Mouse (Mus musculus) cerebral cortex, adult 2 months (tissue): ENCODE data around the gene Copz1.

Source experiments
- WGBS: fragments of 180-500 bp; shearing (Covaris S2); methylation state at CpG from one replicate; pipeline ENCODE4 v1.1.7; 2018; 5-methylcytosine and 5-hydroxymethylcytosine counted together

The Copz1 gene

DNA sequence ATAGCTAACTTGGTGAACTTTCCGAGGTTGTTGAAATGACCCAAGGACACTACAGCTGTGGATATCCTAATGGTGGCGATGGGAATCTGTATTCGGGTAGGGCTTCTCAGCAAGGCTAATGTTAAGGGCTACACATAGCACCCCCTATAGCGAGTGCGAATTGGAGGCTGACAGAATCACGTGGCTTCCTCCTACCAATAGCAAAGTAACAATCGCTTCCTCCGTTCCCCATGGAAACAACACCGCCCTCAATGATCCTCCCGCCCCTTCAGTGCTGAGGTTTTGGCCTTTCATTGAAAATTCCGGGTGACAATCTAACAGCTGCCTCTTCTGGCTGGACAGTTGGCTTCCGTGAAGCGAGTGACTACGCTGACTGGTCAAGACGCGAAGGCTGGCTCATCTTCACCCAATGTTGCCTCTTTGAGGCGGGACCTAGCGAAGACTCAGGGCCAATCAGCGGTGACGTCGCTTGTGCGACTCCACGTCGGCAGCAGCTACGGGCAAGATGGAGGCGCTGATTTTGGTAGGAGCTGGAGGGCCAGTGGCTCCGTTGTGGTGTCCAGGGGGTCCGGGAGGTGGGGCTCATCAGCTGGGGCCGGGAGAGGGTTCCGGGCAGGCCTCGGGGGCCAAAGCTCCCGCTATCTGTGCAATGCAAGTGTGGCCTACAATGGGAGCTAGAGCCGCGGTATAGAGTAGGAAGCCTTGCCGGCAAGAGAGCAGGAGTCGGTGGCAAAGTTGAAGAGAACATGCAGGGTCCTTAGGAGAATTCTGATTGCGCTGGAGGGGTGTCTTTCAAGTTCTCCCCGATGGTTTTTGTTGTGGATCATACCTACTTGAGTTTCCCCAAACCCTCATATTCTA, at the start of gene Copz1:
Gene Copz1 (plus strand): TSS at position 296 of the 861 bp plus-strand sequence.
- under 1% methylated on average over 38 of the region's 38 CpGs for WGBS

DNA sequence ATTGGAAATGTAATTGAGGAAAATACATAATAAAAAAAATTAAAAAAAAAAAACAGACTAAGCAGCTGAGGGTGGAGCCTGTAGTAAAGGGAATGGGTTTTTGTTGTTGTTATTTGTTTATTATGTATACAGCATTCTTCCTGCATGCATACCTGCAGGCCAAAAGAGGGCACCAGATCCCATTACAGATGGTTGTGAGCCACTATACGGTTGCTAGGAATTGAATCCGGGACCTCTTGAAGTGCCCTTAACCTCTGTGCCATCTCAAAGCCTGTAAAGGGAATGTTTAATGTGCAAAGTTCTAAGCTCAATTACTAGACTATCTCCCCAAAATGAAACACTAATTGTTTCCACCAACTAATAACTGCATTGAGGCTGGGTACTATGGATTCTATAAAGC, 48.4 kb upstream of the Copz1 start:
- 86% methylated on average over 2 of the region's 2 CpGs for WGBS

DNA sequence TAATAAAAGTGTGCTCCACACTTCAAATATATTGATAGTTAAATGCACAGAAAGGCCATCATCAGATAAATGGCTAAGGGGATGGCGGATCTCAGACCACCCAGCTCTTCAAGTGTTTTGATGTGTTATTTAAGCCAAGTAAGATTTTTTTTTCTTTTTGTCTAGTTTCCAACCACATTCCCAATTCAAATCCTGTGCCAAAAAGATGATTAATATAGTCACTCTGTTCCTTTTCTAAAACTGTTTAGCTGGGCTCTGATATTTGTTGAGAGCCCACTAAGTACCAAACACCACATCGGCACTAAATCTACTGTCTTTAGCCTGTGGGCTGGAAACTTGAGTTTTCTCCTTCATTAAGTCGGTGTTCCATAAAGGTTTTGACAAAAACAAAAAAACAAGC, 45.5 kb upstream of the Copz1 start:
- WGBS: 61% methylated on average over 3 of the region's 3 CpGs

DNA sequence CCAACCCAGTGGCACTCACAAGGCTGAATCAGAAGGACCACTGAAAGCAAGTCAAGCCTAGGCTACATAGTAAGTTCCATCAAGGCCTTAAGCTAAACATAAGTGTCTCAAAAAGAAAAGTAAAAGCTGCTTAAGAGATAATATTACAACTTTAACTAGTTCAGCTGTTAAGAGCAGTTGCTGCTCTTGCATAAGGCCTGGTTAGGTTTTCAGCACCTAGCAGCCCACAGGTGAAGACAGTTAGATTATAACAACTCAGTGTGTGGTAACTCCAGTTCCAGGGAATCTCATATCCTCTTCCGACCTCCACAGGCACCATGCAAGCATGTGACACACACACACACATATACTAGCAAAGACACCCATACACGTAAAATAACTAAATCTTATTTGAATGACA, 44.9 kb upstream of the Copz1 start:
- WGBS: 85% methylated on average over 2 of the region's 2 CpGs

DNA sequence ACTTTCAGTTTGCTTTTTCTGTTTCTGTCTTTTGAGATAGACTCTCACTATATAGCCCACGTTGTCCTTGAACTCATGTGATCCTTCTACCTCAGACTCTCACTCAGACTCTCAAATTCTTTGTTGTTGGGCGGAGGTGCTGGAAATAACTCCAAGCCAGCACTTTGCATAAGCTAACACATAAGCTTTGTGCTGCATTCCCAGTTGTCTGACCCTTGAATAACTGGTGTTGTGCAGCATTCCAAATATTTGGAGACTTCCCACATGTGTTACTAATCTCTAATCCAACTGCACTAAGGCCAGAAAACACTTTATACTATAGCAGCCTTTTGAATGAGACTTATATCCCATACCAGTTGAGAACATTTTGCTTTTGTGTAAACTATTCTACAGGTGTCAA, 43.6 kb upstream of the Copz1 start:
- WGBS: 63% methylated on average over 2 of the region's 2 CpGs

DNA sequence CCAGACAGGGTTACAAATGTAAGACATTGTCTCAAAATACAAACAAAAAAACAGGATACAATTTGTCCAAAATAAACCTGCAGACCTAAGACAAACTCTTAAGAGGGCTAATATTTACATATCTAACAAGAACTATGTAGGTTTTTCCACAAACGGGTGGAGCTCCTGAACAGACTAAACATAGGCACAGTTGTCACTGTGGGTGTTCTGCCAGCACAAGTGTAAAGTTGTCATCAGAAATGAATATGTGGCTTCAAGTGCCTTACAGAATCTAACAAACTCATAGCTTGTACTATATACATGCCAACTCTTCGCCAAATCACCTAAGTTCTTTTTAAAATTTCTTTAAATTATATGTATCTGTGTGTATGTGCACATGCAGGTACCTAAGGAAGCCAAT, 39.4 kb upstream of the Copz1 start:
- 41% methylated on average over 2 of the region's 2 CpGs for WGBS

DNA sequence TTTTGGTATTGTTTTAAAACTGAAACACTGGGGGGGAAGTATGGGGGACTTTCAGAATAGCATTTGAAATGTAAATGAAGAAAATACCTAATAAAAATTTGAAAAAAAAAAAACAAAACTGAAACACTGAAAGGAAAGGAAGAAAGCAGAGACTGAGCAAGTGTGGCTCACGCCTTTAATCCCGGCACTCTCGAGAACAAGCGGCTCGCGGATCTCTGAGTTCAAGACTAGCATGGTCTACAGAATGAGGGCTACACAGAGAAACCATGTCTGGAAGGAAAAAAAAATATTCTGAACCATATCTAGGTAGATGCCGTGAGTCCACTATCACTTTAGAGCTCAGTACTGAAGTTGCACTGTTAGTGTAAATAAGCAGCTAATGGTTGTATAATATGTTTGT, 35.2 kb upstream of the Copz1 start:
- WGBS: 92% methylated on average over 7 of the region's 7 CpGs

DNA sequence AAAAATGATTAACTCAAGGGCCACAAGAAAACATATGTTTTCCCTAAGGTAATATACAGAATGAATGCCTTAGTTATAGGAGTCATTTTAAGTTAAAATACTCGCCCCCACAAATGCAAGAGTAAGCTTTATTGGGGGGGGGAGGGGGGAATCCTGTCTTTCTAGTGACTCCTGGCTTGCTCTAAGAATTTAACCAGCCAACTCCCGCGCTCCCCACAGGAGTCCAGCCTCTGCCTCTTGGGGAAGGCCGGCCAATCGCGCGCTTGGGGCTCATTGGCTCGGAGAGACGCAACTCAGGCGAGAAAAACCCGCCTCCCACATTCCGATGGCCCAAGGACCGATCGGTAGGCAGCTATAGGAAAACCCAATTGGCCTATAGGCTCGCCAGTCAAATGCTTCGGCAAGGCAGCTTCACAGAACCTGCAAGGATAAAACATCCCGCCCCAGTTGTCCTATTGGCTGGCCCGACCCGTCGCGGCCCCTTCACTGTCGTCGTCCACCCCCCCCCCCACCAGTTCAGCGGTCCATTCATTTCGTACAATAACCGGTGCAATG, 33.3 kb upstream of the Copz1 start:
- WGBS: under 1% methylated on average over 26 of the region's 26 CpGs

DNA sequence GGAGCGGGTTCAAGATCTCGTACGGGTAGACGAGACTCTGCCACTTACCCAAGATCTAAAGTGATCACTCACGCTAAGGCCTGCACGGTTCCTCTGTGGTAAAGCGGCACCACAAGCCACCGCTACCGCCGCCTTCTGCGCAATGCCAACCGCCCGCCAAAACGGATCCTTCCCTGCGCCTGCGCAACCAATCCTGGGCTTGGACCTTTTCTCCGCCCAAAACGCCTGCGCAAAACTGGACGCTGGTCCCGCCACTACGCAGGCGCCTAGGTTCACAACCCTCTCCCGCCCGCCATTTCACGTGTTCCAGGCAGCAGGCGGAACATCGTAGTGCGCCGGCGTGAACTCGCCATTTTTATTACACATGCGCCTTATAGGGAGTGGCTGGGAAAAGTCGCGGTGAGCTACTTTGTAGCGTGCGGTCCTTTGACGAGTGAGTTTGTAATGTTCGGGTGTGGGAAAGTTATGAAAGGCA, 32.8 kb upstream of the Copz1 start, which contains the start of gene Cbx5:
Gene Cbx5 (minus strand): TSS at position 132 of the 475 bp plus-strand sequence.
- under 1% methylated on average over 39 of the region's 39 CpGs for WGBS

DNA sequence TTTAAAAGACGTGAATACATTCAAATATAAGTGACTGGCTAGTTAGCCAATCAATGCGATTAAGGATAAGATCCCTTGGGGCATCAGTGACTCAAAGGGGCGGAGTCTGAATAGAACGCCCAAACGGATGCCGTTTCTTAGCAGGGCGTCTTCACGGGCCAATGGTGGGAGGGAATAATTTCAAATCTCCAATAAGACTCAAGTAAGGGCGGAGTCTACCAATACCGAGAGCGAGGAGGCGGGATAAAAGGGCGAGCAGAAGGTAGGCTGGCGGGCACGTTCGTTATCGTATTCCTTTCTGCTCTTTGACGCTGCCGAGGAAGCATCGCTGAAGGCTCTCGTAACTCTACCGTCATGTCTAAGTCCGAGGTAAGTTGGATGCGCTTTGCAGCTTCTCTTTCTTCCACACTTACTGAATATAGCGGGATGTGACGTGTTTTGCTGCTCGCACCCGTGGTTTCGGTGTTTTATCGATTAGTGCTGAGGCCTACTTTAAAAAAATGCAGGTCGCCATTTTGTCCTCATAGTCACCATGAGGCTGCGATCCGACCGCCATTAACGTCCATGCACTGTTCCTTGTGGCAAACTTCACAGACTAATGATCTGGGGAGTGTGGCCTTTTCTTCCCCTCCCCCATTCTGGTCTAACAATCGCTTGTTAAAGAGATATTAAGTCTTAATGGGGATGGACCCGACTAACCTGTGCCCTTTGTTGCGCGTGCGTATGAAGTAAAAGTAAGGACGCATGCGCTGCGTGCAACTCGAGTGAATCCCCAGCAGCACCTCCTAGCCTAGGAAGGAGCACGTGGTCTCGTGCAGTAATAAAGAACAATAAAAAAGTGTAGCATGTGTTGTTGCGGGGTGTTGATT, 32.1 kb upstream of the Copz1 start, which contains the start of gene Hnrnpa1:
Gene Hnrnpa1 (plus strand): TSS at position 273 of the 869 bp plus-strand sequence.
- under 1% methylated on average over 47 of the region's 47 CpGs for WGBS

DNA sequence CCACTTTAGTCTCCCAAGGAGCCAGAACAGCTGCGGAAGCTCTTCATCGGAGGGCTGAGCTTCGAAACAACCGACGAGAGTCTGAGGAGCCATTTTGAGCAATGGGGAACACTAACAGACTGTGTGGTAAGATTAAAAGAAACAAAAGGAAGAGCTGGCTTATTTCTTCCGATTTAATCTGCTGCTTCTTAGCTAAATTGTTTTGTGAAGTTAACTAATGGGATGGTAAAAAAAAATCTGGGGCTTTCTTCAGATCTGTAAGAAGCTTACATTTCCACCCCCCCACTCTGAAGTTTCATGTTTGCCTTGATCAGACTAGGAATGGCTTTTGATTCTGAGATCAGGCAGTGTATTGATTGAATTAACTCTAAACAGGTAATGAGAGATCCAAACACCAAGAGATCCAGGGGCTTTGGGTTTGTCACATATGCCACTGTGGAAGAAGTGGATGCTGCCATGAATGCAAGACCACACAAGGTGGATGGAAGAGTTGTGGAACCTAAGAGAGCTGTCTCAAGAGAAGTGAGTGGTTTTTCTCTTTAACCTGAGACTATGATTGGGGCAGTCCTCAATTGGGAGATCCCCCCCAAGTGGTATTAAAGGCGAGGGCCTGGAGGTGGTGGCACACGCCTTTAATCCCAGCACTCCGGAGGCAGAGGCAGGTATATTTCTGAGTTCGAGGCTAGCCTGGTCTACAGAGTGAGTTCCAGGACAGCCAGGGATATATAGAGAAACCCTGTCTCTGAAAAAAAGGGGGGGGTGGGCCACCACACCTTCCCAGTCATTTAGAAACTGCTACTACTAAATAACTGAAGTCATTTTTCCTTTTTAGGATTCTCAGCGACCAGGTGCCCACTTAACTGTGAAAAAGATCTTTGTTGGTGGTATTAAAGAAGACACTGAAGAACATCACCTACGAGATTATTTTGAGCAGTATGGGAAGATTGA, 31.2 kb upstream of the Copz1 start:
- WGBS: 9% methylated on average over 12 of the region's 12 CpGs

DNA sequence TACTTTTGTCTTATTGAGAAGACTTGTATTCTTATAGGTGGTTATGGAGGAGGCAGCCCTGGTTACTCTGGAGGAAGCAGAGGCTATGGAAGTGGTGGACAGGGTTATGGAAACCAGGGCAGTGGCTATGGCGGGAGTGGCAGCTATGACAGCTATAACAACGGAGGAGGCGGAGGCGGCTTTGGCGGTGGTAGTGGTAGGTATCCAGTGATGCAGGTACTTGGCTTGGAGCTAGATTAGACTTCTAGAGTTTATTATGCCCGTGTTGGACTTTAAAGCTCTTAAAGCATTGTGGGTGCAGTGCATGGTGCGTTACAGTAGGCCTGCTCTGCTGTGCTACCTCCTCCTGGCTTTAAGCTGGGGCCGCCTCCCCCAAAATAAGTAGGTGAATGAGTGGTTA, 29.6 kb upstream of the Copz1 start:
- WGBS: 56% methylated on average over 8 of the region's 8 CpGs

DNA sequence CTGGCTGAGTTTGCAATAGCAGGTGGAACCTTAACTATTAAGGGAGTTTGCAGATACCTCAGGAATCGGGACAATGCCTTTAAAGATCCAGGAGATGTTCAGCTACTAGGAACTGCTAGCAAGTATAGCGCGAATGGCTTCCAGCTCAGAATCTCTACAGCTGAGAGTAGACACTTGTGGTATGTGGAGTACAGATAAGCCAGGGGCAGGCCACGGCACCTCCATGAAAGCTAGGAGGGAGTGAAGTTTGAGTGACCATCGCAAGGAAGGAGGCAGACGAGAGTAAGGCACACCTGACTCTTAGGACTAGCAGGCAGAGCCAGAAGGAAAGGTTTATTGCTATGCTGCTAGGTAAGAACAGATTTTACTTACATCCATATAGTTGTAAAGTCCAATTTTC, 26.9 kb upstream of the Copz1 start:
- WGBS: 77% methylated on average over 6 of the region's 6 CpGs

DNA sequence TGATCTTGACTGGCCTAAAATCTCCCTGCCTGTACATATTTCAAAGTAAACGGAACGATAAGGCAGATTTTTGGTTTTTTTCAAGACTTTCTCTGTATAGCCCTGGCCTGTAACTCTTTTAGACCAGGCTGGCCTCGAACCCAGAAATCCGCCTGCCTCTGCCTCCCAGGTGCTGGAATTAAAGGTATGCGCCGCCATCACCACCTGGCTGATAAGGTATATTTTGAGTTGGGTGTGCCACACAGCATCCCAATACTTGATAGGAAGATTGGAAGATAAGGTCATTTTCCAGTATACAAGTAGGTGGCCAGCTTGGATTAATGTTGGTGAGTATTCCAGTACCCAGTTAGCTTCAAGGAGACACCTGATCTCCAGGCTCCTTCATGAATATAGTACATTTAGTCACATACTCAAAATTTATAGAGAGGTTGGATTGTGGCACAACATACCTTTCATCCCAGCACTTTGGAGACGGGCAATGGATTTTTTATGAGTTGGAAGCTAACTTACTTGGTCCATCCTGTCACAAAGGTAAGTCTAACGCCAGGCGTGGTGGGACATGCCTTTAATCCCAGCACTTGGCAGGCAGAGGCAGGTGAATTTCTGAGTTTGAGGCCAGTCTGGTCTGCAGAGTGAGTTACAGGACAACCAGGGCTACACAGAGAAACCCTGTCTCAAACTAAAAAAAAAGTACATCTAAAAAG, 25.3 kb upstream of the Copz1 start:
- WGBS: 85% methylated on average over 9 of the region's 9 CpGs

DNA sequence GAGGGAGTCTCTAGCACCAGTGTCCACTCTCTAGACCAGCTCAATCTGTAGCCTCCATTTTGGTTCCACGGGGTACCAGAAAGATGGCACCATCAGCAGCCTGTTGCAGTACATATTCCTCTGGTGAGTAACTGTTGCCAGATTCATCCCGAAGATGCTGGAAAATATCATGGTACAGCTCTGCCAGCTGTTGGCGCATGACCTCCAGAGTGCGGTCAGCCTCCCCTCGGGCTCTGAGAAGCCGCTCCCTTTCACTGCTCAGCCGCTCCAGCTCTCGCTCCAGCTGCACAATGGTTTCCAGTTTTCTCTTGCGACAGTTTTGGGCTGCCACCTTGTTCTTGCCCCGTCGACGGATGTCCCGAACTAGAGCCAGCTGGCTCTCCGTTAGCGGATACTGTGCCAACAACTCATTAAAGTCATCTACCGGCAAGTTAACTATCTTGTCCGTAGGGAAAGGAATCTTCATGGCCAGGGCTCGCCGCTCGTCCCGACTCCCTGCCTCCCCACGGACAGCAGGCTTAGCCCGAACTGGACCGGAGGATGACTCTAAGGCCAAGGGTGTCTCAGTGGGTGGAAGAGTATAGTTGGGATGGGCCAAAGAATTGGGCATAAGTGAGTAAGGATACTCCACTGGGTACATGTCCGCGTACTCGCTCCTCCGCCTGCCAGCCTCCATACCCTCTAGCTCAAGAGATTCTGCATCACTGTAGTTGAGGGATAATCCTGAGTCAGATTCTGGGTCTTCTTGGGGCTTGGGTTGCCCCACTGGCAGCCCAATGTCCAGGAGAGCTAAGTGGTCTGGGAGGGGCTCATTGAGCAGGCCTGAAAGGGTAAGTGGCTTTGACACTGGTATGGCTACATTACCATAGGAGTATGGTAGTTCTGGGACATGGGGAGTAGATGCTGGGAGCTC, 23.9 kb upstream of the Copz1 start:
- 63% methylated on average over 28 of the region's 28 CpGs for WGBS

DNA sequence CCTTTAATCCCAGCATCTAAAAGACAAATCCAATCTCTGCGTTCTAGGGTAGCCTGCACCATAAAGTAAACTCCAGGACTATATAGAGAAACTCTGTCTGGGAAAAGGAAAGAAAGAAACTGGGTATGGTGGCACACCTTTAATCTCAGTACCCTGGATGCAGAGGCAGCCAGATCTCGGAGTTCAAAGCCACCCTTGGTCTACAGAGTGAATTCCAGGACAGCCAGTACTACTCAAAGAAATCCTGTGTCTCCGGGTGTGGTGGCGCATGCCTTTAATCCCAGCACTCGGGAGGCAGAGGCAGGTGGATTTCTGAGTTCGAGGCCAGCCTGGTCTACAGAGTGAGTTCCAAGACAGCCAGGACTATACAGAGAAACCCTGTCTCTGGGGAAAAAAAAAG, 23.0 kb upstream of the Copz1 start:
- 91% methylated on average over 6 of the region's 6 CpGs for WGBS

DNA sequence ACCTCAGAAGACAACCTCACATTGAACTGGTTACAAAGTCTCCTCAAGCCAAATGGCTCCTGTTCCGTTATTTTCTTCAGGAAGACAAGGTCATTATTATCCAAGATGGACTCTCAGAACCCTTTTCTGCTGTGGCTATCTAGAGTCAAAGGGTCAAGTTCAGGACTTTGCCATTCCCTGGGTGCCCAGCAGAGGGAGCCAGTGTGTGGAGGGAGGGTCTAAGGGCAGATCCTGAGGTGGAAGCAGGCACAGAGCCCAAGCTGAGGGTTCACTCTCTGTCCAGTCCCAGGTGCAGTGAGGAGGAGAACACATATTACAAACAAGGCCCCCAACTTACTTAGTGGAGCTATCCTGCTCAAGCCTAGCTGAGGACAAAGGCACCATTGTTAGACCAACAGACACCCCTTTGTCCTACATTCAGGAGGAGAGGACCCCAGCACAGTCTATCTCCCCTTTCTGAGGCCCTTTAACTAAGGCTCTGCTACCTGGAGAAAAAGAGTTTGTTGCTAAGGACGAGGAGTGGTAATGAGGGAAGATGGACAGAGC, 22.2 kb upstream of the Copz1 start:
- 38% methylated on average over 2 of the region's 2 CpGs for WGBS

DNA sequence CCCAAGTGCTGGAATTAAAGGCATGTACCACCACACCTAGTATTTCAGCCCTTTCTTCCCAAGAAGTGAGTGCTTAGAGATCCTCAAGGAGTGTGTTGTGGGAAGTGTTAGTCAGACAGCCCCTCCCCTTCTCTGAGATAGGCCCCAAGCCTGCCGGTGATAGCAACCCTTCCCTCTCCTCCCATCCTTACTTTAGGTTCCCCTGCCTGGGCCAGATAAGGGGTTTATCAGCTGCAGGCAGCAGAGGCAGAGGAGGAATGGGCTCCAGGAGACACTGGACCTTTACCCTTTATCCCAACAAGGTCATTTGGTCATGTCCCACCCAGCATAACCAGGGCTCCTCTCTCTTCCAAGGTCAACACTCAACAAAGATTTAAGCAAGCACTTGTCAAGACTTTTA, 20.9 kb upstream of the Copz1 start:
- WGBS: 71% methylated on average over 1 of the region's 1 CpGs

DNA sequence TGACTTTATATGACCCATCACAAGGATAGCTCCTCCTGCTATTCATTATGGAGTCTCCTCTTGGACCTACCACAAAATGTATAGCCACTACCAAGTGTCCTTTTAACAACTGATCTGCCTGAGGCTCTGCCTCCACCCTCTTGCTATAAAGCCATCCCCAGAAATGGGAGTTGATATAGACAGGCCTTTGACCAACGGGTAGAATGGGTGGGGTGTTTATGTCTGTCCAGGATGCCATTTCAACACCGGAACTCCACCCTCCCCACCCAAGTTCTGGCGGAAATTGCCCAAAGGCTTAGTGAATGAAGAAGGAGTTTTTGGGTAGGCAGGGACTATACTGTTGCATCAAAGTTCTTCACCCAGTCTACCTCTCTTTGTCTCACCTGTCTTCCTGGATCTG, 19.9 kb upstream of the Copz1 start:
- WGBS: 87% methylated on average over 3 of the region's 3 CpGs
